Mouse (Mus musculus) heart, postnatal 25 days (tissue): ENCODE measurements around the gene Klf9. TPM values are rescaled to one million over a fixed set of nuclear protein-coding genes. Genes with fewer than 3 reads are reported as not detected.
"Not testable (repeated sequence)": the region's sequence is repeated elsewhere in the genome, so short reads cannot be mapped to it uniquely, and the experiment has no call there.

Experiments
- DNase-seq: peaks from one replicate; pipeline ENCODE4 v3.0.0; 2022; ENCODE audit warnings: low spot score
- intact Hi-C: fragments of 180-260 bp; cut with DNase I; formaldehyde crosslinking; loops from one replicate; pipeline ENCODE4 v1.15.1; 2025
- total RNA-seq, 2 experiments: library from RNA; stranded (reverse); gene quantifications; 2 replicates each; pipeline ENCODE4 v1.2.3; 2021

The Klf9 gene
- total RNA-seq, 2 experiments from 2014 or later: 101 to 130 TPM

DNA sequence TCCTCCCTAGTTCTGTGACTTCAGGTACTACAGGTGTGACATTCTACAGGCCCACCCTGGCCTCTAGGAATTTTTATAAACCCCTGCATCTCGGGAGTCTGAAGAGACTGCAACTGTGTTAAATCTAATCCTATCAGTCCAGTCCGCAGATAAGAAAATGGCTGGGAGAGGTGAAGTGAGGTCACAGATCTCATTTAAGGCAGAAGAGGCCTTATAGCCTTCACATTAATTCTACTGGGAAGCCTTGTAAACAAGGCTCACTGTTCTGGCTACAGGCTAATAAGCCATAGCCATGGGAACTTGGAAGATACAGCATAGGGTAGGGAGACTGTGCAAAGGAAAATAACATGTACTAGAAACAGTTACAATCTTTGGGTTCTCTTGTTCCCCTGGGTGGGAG, 3.7 kb upstream of the Klf9 start:
- intact Hi-C loops: no loop called here
- DNase-seq: no peak

DNA sequence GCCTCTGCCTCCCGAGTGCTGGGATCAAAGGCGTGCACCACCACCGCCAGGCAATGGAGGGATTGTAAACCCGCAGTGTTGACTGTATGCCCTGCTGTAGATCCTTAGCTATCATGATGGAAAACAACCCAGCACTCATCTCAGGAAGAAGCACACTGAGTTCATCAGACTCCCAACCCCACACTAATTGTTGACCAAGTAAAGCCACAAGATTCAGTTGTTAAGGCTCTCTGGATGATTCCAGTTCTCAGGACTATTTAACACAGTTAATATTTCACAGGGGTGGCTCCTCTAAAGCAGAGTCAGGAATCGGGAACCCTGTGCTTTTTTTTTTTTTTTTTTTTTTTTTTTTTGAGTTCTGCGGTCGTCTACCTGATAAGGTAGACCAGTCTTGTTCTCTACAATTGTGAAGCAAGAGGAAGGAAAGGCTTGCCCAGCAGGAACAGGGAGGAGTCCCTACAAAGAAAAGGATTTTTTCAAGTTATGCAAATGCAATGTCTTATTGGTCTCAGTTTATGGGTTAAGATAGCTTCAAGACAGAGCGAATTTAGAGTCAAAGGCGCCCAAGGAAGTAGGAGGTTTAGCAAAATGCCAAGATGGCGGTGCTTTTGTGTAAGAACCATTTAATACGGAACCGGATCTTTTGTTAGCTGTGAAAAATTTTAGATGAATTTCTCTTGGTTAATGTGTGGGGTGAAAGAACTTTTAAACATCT, 1.1 kb upstream of the Klf9 start:
- intact Hi-C loops: no loop called here
- DNase-seq: no peak

DNA sequence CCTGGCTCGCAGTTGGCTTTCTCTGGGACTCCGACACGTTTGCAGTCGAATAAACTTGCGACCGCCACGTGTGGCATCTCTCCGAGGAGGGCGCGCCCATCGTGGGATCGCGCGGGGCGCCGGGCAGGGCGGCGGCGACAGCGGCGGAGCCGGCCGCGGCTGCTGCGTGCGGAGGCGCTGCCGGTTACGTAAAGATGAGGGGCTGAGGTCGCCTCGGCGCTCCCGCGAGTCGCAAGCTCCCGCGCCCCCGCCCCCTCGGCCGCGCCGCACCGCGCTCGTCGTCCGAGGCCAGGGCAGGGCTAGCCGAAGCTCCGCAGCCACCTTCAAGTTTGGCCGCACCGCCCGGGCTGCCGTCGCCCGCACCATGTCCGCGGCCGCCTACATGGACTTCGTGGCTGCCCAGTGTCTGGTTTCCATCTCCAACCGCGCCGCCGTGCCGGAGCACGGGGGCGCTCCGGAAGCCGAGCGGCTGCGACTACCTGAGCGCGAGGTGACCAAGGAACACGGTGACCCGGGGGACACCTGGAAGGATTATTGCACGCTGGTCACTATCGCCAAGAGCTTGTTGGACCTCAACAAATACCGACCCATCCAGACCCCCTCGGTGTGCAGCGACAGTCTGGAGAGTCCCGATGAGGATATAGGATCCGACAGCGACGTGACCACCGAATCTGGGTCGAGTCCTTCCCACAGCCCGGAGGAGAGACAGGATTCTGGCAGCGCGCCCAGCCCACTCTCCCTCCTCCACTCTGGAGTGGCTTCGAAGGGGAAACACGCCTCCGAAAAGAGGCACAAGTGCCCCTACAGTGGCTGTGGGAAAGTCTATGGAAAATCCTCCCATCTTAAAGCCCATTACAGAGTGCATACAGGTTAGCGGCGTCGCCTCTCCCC, 610 bp downstream of the Klf9 start:
- DNase-seq: peak; percentile 68
- intact Hi-C loops: no loop called here

DNA sequence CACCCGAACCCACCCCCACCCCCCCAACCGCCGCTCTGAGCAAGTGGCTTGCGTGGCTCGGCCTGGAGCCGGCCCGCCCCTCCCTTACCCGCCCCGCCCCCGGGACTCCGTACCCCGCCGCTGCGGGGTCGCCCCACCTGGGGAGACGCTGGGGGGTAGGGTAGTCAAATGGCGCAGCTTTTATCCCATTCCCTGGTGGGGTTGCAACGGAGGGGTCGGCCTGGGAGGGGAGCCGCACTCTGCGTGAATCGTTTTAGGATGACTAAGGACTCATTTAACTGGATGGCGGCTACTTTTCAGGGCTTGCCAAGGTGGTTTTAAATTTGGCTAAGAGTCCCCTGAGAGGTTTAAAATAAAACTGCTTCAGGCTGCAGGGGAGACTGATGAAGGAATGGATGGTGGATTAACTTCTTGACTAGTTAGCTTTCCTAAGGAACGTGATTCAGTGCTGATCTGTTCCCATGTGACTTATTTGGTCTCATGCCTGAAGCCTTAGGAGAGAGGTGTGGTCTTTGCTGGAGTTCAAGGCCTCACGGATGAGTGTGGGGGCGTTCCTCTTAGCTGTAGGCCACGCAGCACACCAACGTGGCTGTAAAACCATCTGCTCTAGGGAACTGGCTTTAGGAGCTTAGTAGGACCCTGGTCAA, 1.5 kb downstream of the Klf9 start:
- intact Hi-C loops: no loop called here
- DNase-seq: no peak

DNA sequence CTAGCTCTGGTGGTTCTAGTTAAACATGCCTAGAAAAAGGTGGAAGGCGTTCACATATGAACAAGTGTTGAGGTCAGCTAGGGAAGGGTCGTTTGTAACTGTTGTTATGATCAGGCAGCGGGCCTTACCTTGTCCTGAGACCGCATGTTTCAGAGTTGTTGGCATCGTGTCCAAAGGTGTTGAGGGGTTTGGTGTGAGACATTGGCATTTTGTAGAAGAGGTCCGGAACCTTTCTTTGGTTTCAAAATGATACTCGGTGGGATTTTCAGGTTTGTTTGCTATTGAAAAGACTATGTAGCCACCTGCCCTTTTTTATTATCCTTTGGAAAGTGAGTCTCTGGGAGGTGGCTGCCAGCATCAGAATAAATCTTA, 2.0 kb downstream of the Klf9 start:
- intact Hi-C loops: no loop called here
- no peak for DNase-seq

DNA sequence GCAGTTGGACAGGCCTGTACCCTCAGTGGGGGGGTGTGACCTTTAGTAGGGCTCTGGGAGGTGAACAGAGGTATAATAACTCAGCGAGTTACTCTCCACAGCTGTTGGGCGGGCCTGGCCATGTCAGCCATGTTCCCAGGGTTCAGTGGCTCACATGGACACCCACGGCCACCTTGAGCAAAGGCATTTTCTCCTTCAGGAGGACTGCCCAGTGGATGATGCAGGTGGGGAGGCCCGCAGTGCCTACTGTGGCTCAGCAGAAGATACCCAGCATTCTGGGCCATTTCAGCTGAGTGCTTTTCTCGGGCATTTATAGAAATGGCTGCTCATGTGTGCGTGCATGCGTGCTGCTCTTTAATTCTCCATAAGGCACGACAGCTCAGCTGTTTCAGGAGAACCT, 2.5 kb downstream of the Klf9 start:
- intact Hi-C loops: no loop called here
- no peak for DNase-seq

DNA sequence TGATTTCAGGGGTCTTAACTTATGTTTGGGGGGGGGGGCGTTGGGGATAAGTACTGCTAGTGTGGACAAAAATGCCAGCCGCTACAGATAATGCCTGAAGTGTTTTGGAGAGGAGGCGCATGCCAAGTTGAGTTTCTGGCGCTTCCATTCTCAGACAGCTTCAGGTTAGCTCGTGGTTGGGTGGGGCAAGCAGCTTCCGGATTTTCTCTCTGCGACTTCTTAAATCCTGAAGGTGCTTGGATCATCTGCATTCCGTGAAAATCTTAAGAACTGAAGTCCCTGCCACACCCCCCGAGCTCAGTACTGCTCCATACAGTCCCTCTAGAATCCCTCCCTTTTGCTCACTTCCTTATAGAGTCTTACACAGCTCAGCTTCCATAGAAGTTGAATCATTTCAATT, 3.0 kb downstream of the Klf9 start:
- DNase-seq: no peak
- intact Hi-C loops: no loop called here

DNA sequence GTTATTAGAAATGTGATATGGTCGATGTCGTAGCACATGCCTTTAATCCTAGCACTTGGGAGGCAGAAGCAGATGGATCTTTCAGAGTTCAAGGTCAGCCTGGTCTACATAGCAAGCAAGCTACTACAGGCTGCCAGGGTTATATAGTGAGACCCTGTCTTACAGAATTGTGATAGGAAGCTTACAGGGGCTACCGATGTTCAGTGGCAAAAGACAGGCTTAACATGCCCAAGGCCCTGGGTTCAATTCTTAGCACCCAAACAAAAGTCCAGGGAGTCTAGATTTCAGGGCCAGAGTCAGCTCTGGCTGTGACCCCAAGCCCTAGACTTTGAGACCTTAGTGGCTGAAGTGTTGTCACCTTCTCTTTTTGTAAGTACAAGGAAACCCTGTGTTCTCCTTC, 4.1 kb downstream of the Klf9 start:
- intact Hi-C loops: no loop called here
- no peak for DNase-seq

DNA sequence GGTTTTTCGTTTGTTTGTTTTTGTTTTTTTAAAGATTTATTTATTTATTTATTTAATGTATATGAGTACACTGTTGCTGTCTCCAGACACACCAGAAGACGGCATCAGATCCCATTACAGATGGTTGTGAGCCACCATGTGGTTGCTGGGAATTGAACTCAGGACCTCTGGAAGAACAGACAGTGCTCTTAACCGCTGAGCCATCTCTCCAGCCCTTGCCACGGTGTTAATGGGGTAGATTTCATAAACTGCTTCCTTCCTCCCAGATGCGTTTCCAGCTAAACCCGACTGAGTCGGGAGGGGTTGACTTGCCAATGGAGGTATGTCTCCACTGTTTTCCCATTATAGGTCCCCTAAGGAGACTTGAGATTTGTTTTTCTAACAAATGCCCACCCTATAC, 4.5 kb downstream of the Klf9 start:
- intact Hi-C loops: not testable (repeated sequence)

DNA sequence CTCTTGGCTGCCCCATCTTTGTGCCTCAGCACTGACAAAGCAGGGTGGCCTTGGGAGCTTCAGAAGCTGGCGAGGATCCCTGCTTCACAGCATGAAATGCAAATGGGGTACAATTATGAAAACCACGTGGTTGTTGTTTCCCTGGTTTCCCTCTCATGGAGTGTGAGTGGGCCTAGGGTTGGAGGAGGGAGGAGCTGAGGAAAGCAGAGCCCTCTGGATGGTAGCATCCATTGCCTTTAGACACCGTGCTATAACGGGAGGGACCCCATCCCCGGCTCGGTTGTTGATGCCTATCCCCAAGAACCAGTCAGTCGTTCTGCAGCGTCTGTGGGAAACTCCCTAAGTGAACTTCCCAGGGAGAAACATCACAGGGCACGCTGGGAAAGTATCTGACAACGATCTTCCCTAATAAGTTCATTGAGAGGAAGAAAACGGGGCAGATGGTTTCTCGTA, 5.4 kb downstream of the Klf9 start:
- intact Hi-C loops: no loop called here
- DNase-seq: no peak

More for the DNA sequence above, 4.5 kb downstream of the Klf9 start:
- DNase-seq: not testable (repeated sequence)

DNA sequence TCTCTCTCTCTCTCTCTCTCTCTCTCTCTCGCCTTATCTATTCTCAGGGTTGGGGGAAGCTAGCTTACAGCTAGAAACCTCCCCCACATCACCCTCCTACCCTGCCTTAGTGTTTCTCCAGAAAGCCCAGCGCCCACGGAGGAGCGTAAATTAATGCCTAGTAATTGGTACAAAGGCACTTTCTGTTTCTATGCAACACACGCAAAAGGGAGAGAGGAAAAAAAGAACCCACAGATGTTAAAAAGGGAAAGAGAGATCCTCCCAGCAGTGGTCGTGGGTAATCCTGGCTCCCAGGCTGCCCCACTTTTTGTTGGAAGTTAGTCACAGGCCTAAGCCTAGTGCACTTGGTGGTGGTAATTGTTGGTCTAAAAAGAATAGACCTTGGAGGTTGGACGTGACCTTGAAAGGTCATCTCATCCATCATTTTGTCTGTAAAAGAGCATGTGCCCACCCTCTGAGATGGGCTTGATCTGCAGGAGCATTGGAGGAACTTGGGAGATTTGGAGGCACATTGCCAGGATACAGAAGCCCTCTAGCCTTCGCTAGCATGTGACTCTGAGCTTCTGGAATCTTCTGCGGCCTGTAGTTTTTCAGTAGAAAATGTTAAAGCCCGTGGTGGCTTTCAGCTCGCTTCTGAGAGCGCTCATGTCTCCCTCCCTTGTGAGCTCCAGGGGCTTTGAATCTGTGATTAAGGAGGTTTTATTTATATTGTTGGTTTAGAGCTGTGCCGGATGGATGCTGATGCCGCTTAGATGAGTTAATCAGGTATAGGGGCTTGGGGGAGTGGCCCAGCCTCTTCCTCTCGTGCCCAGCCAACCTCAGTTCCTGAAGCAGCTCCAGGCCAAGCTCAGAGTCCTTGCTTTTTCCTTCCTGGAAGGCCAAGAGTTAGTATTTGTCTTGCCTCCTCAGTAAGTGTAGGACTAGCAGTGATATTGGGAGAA, 6.3 kb downstream of the Klf9 start:
- DNase-seq: no peak

DNA sequence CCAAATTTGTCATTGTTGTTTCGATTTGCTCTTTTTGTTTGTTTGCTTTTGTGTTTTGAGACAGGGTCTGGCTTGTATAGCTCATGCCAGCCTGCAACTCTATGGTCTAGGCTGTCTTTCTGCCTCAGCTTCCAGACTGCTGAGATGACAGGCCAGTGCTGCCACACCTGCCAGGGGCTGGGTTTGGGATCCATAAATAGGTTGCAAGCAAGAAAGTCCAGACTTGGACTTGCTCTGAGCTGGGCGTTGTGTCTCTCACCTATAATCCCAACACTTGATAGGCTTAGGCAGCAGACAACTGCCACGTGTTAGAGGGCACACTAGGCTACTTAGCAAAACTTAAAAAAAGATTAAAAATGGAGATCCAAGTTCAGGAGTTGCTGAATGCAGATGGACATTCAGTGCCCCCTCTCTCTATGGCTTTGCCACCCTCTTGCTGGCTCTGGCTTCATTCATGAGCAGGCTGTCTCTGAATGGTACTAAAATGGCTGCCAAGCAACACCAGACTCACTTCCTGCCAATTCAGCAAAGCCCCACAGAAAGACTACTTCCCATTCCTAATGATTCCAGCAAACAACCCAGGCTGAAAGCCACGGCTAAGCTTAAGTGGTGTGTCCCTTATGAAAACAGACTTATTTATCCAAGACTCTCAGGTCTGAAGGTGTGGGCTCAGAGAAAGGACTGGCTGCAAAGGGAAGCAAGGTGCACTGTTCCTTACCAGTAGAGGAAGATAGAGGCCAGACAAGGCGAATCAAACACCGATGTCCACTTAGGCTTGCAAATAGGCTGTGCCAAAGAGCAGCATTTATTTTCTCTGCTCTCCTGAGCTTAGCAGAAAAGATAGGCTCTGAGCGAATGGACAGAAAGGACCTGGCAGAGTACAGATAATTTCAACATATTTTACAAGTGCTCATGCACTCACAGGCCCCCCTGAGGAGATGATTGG, 8.7 kb downstream of the Klf9 start:
- intact Hi-C loops: no loop called here
- no peak for DNase-seq

More for the DNA sequence above, 6.3 kb downstream of the Klf9 start:
- intact Hi-C loops: no loop called here

DNA sequence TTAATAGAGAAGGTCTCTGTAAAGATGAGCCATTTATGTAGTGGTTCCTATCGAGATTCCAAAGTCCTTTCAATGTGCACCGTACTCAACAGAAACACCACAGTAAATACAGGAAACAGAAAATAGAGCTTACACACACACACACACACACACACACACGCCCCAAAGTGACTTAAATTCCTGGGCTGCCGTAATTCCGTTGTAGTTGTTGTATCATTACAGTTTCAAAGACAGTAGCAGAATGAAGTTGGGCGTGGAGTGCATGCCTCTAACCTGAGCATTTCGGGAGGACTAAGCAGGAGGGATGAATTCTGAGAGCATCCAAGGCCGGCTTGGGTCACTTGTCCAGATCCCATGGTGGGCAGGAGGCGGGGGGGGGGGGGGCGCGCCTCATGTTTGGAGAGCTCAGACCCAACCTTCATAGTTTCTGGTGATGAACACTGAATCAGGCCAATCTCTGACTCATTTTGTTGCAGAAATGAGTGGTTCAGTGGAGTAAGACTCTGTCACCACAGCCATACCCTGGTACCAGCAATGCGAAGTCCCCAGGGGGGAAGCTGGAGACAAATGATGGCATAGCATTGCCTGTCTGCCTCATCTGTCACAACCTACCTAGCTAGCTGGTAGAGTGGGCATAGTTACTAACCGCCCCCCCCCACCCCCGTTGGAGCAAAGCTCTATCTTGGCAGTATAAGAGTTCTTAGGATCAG, 9.7 kb downstream of the Klf9 start:
- intact Hi-C loops: no loop called here
- DNase-seq: no peak

DNA sequence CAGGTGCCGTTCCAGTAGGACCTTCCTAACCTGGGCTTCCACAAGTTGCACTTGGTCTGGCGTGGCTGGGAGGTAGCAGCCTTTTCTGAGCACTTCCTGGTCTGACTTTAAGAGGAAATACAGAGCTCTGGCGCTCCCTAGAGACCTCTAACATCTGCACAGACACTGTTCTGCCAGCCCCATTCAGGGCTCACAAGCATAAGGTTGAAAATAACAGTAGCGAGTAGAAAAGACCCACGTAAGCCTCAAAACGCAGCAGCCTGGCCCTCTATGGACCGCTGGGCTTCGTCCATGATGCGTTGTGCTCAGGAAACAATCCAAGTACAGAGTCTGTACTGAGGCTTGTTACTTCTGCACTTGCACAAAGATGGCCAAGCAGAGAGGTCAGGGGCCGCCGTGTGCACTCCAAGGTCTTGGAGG, 10.6 kb downstream of the Klf9 start:
- DNase-seq: no peak
- intact Hi-C loops: no loop called here

DNA sequence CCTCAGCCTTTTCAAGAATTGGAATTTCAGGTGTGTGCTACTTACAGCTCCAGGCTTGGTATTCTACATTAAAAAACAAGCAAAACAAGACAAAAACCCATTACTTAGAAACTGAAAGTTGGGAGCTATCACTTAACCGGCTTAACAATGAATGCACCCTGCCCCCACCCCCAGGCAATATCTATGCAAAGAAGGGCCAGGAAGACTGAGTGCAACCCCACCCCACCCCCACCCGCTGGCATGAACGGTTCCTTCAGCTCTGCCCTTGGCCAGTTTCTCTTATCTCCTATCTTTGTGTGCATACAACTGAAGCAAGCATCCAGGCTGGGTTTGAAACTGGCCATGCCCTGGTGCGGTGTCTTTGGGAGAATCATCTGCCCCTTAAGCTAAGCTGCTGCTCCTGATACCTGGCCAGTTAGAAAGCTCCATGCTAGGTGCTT, 11.2 kb downstream of the Klf9 start:
- intact Hi-C loops: no loop called here
- no peak for DNase-seq

DNA sequence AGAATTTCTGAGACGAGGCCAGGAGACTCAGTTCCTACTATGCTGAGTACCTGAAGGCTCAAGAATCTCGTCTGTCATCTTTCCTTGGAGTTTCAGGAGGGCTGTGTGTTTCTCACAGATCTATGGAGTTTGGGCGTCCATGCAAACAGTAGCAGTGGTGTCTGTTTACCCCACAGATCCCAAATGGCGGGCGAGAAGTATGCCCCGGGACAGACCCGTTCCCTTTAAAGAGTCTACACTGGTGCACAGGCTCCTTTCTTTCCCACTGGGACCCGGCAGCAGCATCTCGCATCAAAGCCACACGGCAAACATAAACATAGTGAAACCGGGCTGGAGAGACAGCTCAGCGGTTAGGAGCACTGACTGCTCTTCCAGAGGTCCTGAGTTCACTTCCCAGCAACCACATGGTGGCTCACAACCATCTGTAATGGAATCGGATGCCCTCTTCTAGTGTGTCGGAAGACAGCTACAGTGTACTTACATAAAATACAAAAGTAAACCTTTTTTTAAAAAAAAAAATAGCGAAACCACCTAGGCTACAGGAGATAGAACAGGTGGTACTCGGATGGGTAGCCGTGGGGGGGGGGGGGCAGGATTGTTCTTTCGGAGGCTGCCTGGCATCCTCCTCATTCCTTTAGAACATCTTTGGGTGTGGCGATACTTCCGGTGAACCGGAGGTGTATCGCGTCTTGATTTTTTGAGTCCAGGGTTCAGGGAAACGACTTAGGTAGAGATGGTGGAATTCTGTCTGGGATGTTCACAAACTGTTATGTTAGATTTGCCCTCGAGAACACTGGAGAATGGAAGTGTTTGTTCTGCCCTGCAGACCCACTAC, 12.0 kb downstream of the Klf9 start:
- intact Hi-C loops: no loop called here
- DNase-seq: no peak

DNA sequence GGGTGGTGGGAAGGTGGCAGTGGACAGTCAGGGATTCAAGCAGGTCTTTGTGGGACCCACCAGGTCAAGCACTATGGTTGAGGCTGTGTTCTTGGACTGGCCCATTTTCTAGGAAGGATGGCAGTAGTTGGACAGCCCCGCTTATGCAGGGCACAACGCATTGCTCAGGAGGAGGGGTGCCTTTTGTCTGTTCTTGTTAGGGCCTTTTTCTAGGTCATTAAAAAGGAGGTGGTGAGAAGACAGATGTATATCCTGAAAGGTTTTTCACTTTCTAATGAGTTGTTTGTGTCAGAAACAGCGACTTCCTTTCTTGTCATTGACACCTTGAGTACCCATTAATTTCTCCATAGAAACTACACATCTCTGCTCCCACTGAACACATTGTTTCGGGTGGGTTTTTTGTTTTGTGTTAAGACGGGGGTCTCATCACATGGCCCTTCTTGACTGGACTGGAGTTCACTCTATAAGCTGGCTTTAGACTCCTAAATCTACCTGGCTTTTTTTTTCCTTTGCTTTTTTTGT, 12.6 kb downstream of the Klf9 start:
- DNase-seq: no peak
- intact Hi-C loops: no loop called here
